Mouse (Mus musculus) heart, postnatal 14 days (tissue): ENCODE data around the gene Cbx8. TPM values are rescaled to one million over a fixed set of nuclear protein-coding genes. Genes with fewer than 3 reads are reported as not detected.

Source experiments
- DNase-seq, 2 experiments: peaks; one replicate each; pipeline ENCODE4 v3.0.0; 2021 to 2022
- intact Hi-C: fragments of 180-260 bp; cut with DNase I; formaldehyde crosslinking; loops from one replicate; pipeline ENCODE4 v1.15.1; 2025
- total RNA-seq, 2 experiments: library from RNA; stranded (reverse); gene quantifications; 2 replicates each; pipeline ENCODE4 v1.2.3; 2021

The Cbx8 gene
- total RNA-seq, 2 experiments from 2014 or later = 6.0 to 6.1 TPM

GRCm38 (mm10) chr11:119001493-119002128 lies 39.2 kb downstream of the Cbx8 start:
- intact Hi-C loops = no loop called here
- DNase-seq = no peak

GRCm38 (mm10) chr11:119000877-119001276 lies 39.9 kb downstream of the Cbx8 start:
- intact Hi-C loops = no loop called here

GRCm38 (mm10) chr11:118999361-118999804 lies 41.4 kb downstream of the Cbx8 start:
- DNase-seq = no peak
- intact Hi-C loops = loop anchor here (2.0 kb wide), 2 partner anchors 23 to 189 kb away; partner anchors contain the start of gene Cbx2

More at GRCm38 (mm10) chr11:119000877-119001276, 39.9 kb downstream of the Cbx8 start:
- DNase-seq = no peak

- intact Hi-C loops = loop anchor here (2.0 kb wide), 2 partner anchors 24 to 190 kb away; partner anchors contain the start of gene Cbx2
- DNase-seq = peak; percentile 80 to 88
These were observed 42.1 kb downstream of the Cbx8 start for GRCm38 (mm10) chr11:118998540-118999265.

GRCm38 (mm10) chr11:118997182-118997581 lies 43.6 kb downstream of the Cbx8 start:
- no peak for DNase-seq
- intact Hi-C loops = no loop called here

GRCm38 (mm10) chr11:118995448-118995847 lies 45.3 kb downstream of the Cbx8 start:
- intact Hi-C loops = no loop called here
- no peak for DNase-seq

- intact Hi-C loops = no loop called here
- no peak for DNase-seq
These were observed 48.0 kb downstream of the Cbx8 start for GRCm38 (mm10) chr11:118992781-118993180.

GRCm38 (mm10) chr11:118987999-118988398 lies 52.8 kb downstream of the Cbx8 start, which contains the start of gene Enpp7:
Gene Enpp7, plus strand, starts transcription at chr11:118988188.
- DNase-seq = no peak
- intact Hi-C loops = no loop called here

Other genes starting within 250 kb of the Cbx8 start
- gene Rbfox3, start 129.4 kb downstream of the Cbx8 start, total RNA-seq = under 1 TPM; 0.12 to 0.29 TPM
- gene Enpp7, start 52.8 kb downstream of the Cbx8 start, total RNA-seq = not detected
- 1 to 10 TPM; 5.0 to 5.3 TPM for gene Cbx2, start 18.0 kb downstream of the Cbx8 start, total RNA-seq
- gene Cbx4, start 45.3 kb upstream of the Cbx8 start, total RNA-seq = 10 to 100 TPM; 15.2 to 17.8 TPM
- 10 to 100 TPM; 68.5 to 68.7 TPM for gene Tbc1d16, start 187.5 kb upstream of the Cbx8 start, total RNA-seq
- gene Ccdc40, start 187.6 kb upstream of the Cbx8 start, total RNA-seq = under 1 TPM; 0.15 to 0.31 TPM
- gene Gaa, start 226.9 kb upstream of the Cbx8 start, total RNA-seq = 10 to 100 TPM; 53.1 to 56.0 TPM